Mouse (Mus musculus) liver (tissue): ENCODE data around the gene Sptbn1.
A peak's percentile ranks its signal among the peaks of the same experiment; 100 is the strongest.

Experiments
- DNase-seq: peaks from one replicate; pipeline ENCODE4 v3.0.0-alpha.2; 2020; ENCODE audit warnings: mixed read lengths

The Sptbn1 gene

GRCm38 (mm10) chr11:30164515-30165214, 103.3 kb downstream of the Sptbn1 start:
- DNase-seq = no peak

- DNase-seq = no peak
Measured at GRCm38 (mm10) chr11:30163870-30164269, 104.1 kb downstream of the Sptbn1 start.

- DNase-seq = no peak
Measured at GRCm38 (mm10) chr11:30163081-30163480, 104.9 kb downstream of the Sptbn1 start.

- DNase-seq = no peak
Measured at GRCm38 (mm10) chr11:30161744-30162143, 106.2 kb downstream of the Sptbn1 start.

- peak; percentile 44 for DNase-seq
Measured at GRCm38 (mm10) chr11:30161173-30161650, 106.8 kb downstream of the Sptbn1 start.

- peak; percentile 82 for DNase-seq
Measured at GRCm38 (mm10) chr11:30160625-30161172, 107.3 kb downstream of the Sptbn1 start.

GRCm38 (mm10) chr11:30159545-30160255, 108.3 kb downstream of the Sptbn1 start:
- DNase-seq = no peak

GRCm38 (mm10) chr11:30158028-30158700, 109.8 kb downstream of the Sptbn1 start:
- DNase-seq = peak; percentile 76

- no peak for DNase-seq
Measured at GRCm38 (mm10) chr11:30155887-30156286, 112.1 kb downstream of the Sptbn1 start.

- DNase-seq = no peak
Measured at GRCm38 (mm10) chr11:30154980-30155379, 113.0 kb downstream of the Sptbn1 start.

GRCm38 (mm10) chr11:30148888-30149287, 119.1 kb downstream of the Sptbn1 start:
- DNase-seq = no peak

- DNase-seq = no peak
Measured at GRCm38 (mm10) chr11:30148378-30148777, 119.6 kb downstream of the Sptbn1 start.

GRCm38 (mm10) chr11:30147882-30148281, 120.1 kb downstream of the Sptbn1 start:
- no peak for DNase-seq

- DNase-seq = no peak
Measured at GRCm38 (mm10) chr11:30143090-30143489, 124.9 kb downstream of the Sptbn1 start.

- DNase-seq = no peak
Measured at GRCm38 (mm10) chr11:30139165-30139826, 128.7 kb downstream of the Sptbn1 start.

GRCm38 (mm10) chr11:30137081-30137480, 130.9 kb downstream of the Sptbn1 start:
- no peak for DNase-seq

GRCm38 (mm10) chr11:30134058-30134457, 133.9 kb downstream of the Sptbn1 start:
- no peak for DNase-seq

GRCm38 (mm10) chr11:30132581-30132980, 135.4 kb downstream of the Sptbn1 start:
- no peak for DNase-seq

- DNase-seq = no peak
Measured at GRCm38 (mm10) chr11:30131640-30132039, 136.3 kb downstream of the Sptbn1 start.

GRCm38 (mm10) chr11:30129339-30129738, 138.6 kb downstream of the Sptbn1 start:
- no peak for DNase-seq

GRCm38 (mm10) chr11:30126840-30127239, 141.1 kb downstream of the Sptbn1 start:
- no peak for DNase-seq

- no peak for DNase-seq
Measured at GRCm38 (mm10) chr11:30118038-30118437, 149.9 kb downstream of the Sptbn1 start.

- DNase-seq = no peak
Measured at GRCm38 (mm10) chr11:30113631-30114030, 154.3 kb downstream of the Sptbn1 start.
